Mouse (Mus musculus): ENCODE data around the gene Tk1. TPM values are rescaled to one million over a fixed set of nuclear protein-coding genes. Genes with fewer than 3 reads are reported as not detected.
"Not testable (repeated sequence)": the region's sequence is repeated elsewhere in the genome, so short reads cannot be mapped to it uniquely, and the experiment has no call there.

Tk1 gene
- polyA plus RNA-seq, 1 experiment from 2014 or later = 108 TPM

DNA sequence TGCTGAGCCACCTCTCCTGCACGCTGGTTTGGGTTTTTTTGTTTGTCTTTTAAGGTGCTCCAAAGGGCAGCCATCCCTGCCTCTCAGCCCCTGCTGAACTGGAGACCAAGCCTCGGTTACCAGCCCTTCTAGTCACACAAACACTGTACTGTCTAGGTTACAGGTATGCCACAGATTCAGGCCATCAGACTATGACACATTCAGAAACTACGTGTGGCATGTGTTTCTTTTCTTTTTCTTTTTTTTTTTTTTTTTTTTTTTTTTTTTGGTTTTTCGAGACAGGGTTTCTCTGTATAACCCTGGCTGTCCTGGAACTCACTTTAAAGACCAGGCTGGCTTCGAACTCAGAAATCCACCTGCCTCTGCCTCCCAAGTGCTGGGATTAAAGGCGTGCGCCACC, 37.4 kb downstream of the Tk1 start:
- not testable (repeated sequence) for ATAC-seq (ENCODE audit: low read depth); H3K4me3 ChIP-seq (ENCODE audit: low read depth, low read length); H3K27ac ChIP-seq (replicated peaks; ENCODE audit: low read depth, low read length); H3K4me2 ChIP-seq (ENCODE audit: low read depth, low read length); DNase-seq (ENCODE audit: low spot score); H3K4me1 ChIP-seq (ENCODE audit: control insufficient read depth, insufficient read depth, low read length); H3K27me3 ChIP-seq (replicated peaks; ENCODE audit: control insufficient read depth, insufficient read depth, low read length); H3K9me3 ChIP-seq (ENCODE audit: control insufficient read depth, low read length); H3K36me3 ChIP-seq (ENCODE audit: control insufficient read depth, insufficient read depth, low read length); H3K9ac ChIP-seq (ENCODE audit: low read depth, low read length)
- WGBS = 81% methylated on average over 7 of the region's 7 CpGs

GRCm38 (mm10) chr11:117786294-117786693, 39.6 kb downstream of the Tk1 start:
- H3K27ac ChIP-seq (replicated peaks; ENCODE audit: low read depth, low read length) = no peak overlapping the region
- H3K36me3 ChIP-seq (ENCODE audit: control insufficient read depth, insufficient read depth, low read length) = no peaks in the 10 kb centered on the region
- 13% methylated on average over 10 of the region's 10 CpGs for WGBS
- H3K9me3 ChIP-seq (ENCODE audit: control insufficient read depth, low read length) = no peaks in the 10 kb centered on the region
- DNase-seq (ENCODE audit: low spot score) (no peak), ATAC-seq (ENCODE audit: low read depth) (no peak)
- H3K9ac ChIP-seq (ENCODE audit: low read depth, low read length) = no peak overlapping the region
- H3K4me1 ChIP-seq (ENCODE audit: control insufficient read depth, insufficient read depth, low read length) = peaks cover 11% of the 10 kb centered on the region
- H3K27me3 ChIP-seq (replicated peaks; ENCODE audit: control insufficient read depth, insufficient read depth, low read length) = peaks cover 4% of the 10 kb centered on the region; the same call in 1 of the 2 replicates
- H3K4me2 ChIP-seq (ENCODE audit: low read depth, low read length) = no peak overlapping the region
- no peak overlapping the region for H3K4me3 ChIP-seq (ENCODE audit: low read depth, low read length)

DNA sequence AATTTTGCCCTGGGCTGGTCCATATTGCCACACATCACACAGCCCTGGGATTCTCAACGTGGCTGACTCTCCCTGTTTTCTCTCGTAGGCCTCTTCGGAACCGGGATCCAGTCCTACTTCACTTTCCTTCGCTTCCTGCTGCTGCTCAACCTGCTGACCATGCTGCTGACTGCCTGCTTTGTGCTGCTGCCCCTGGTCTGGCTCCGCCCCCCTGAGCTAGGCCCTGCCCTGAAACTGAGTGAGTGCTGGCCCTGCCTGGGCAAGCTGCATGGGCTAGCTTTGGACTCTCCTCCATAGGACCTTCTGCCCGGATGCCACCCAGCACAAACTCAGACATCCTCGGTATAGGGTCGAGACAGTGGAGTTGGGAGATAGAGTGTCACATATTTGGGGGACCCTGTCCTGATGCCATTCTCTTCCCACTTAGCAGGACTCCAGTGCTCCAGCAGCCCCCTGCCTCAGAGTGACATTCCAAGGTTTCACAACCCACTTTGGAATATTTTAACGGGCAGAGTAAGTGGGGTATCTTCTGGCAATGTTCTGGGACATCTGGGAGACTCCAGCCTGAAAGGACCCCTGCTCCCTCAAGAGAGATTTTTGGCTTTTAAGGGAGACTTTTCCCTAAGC, 42.1 kb downstream of the Tk1 start:
- Histone ChIP-seq H3K27me3 (replicated peaks; ENCODE audit: control insufficient read depth, insufficient read depth, low read length) (peaks cover 4% of the 10 kb centered on the region; the same call in 1 of the 2 replicates), H3K9me3 (ENCODE audit: control insufficient read depth, low read length) (no peaks in the 10 kb centered on the region), H3K4me1 (ENCODE audit: control insufficient read depth, insufficient read depth, low read length) (peaks cover 31% of the 10 kb centered on the region), H3K27ac (replicated peaks; ENCODE audit: low read depth, low read length) (no peak overlapping the region), H3K36me3 (ENCODE audit: control insufficient read depth, insufficient read depth, low read length) (no peaks in the 10 kb centered on the region), H3K4me2 (ENCODE audit: low read depth, low read length) (peak overlapping the region; percentile 57), H3K4me3 (ENCODE audit: low read depth, low read length) (peak overlapping the region; percentile 29; the same call in 1 of the 2 replicates), H3K9ac (ENCODE audit: low read depth, low read length) (no peak overlapping the region)
- DNase-seq (ENCODE audit: low spot score) (no peak), ATAC-seq (ENCODE audit: low read depth) (no peak)
- WGBS = 35% methylated on average over 10 of the region's 10 CpGs

GRCm38 (mm10) chr11:117783089-117783488, 42.8 kb downstream of the Tk1 start:
- ATAC-seq (ENCODE audit: low read depth) (no peak), DNase-seq (ENCODE audit: low spot score) (peak; percentile 59)
- no peak overlapping the region for H3K27ac ChIP-seq (replicated peaks; ENCODE audit: low read depth, low read length)
- peak overlapping the region; percentile 53 for H3K9ac ChIP-seq (ENCODE audit: low read depth, low read length)
- peak overlapping the region; percentile 57 for H3K4me2 ChIP-seq (ENCODE audit: low read depth, low read length)
- H3K4me3 ChIP-seq (ENCODE audit: low read depth, low read length) = peak overlapping the region; percentile 29
- no peaks in the 10 kb centered on the region for H3K9me3 ChIP-seq (ENCODE audit: control insufficient read depth, low read length)
- peaks cover 4% of the 10 kb centered on the region; the same call in 1 of the 2 replicates for H3K27me3 ChIP-seq (replicated peaks; ENCODE audit: control insufficient read depth, insufficient read depth, low read length)
- H3K4me1 ChIP-seq (ENCODE audit: control insufficient read depth, insufficient read depth, low read length) = peaks cover 33% of the 10 kb centered on the region
- no peaks in the 10 kb centered on the region for H3K36me3 ChIP-seq (ENCODE audit: control insufficient read depth, insufficient read depth, low read length)
- WGBS = 6% methylated on average over 19 of the region's 31 CpGs

GRCm38 (mm10) chr11:117782705-117783034, 43.2 kb downstream of the Tk1 start:
- DNase-seq (ENCODE audit: low spot score) (no peak), ATAC-seq (ENCODE audit: low read depth) (no peak)
- peak overlapping the region; percentile 29 for H3K4me3 ChIP-seq (ENCODE audit: low read depth, low read length)
- H3K9ac ChIP-seq (ENCODE audit: low read depth, low read length) = peak overlapping the region; percentile 53
- WGBS = 52% methylated on average over 9 of the region's 9 CpGs
- H3K4me2 ChIP-seq (ENCODE audit: low read depth, low read length) = peak overlapping the region; percentile 57
- no peak overlapping the region for H3K27ac ChIP-seq (replicated peaks; ENCODE audit: low read depth, low read length)
- H3K36me3 ChIP-seq (ENCODE audit: control insufficient read depth, insufficient read depth, low read length) = no peaks in the 10 kb centered on the region
- H3K9me3 ChIP-seq (ENCODE audit: control insufficient read depth, low read length) = no peaks in the 10 kb centered on the region
- peaks cover 4% of the 10 kb centered on the region; the same call in 1 of the 2 replicates for H3K27me3 ChIP-seq (replicated peaks; ENCODE audit: control insufficient read depth, insufficient read depth, low read length)
- peaks cover 33% of the 10 kb centered on the region for H3K4me1 ChIP-seq (ENCODE audit: control insufficient read depth, insufficient read depth, low read length)

- ATAC-seq (ENCODE audit: low read depth) = no peak
- peak within 1 kb of the TSS; percentile 96 for H3K4me2 ChIP-seq (ENCODE audit: low read depth, low read length)
- H3K9ac ChIP-seq (ENCODE audit: low read depth, low read length) = peak within 1 kb of the TSS; percentile 53
- DNase-seq (ENCODE audit: low spot score) = no peak
- no peaks in the 10 kb centered on the region for H3K36me3 ChIP-seq (ENCODE audit: control insufficient read depth, insufficient read depth, low read length)
- H3K4me1 ChIP-seq (ENCODE audit: control insufficient read depth, insufficient read depth, low read length) = peaks cover 33% of the 10 kb centered on the region
- H3K27me3 ChIP-seq (replicated peaks; ENCODE audit: control insufficient read depth, insufficient read depth, low read length) = peaks cover 4% of the 10 kb centered on the region; the same call in 1 of the 2 replicates
- H3K27ac ChIP-seq (replicated peaks; ENCODE audit: low read depth, low read length) = peak within 1 kb of the TSS; percentile 77
- H3K4me3 ChIP-seq (ENCODE audit: low read depth, low read length) = peak within 1 kb of the TSS; percentile 51
- 50% methylated on average over 13 of the region's 24 CpGs for WGBS
- H3K9me3 ChIP-seq (ENCODE audit: control insufficient read depth, low read length) = no peaks in the 10 kb centered on the region
Measured at GRCm38 (mm10) chr11:117781993-117782704, 43.7 kb downstream of the Tk1 start, which contains the start of the genes Tmc8 and Tmc6. Gene Tmc8, plus strand, starts transcription at chr11:117782076. Gene Tmc6, minus strand, starts transcription at chr11:117782198.

GRCm38 (mm10) chr11:117781199-117781821, 44.6 kb downstream of the Tk1 start:
- ATAC-seq (ENCODE audit: low read depth) = no peak
- Histone ChIP-seq H3K4me3 (ENCODE audit: low read depth, low read length) (peak overlapping the region; percentile 51), H3K4me2 (ENCODE audit: low read depth, low read length) (peak overlapping the region; percentile 96), H3K4me1 (ENCODE audit: control insufficient read depth, insufficient read depth, low read length) (peaks cover 33% of the 10 kb centered on the region), H3K9me3 (ENCODE audit: control insufficient read depth, low read length) (no peaks in the 10 kb centered on the region), H3K9ac (ENCODE audit: low read depth, low read length) (peak overlapping the region; percentile 36), H3K27ac (replicated peaks; ENCODE audit: low read depth, low read length) (peak overlapping the region; percentile 77), H3K36me3 (ENCODE audit: control insufficient read depth, insufficient read depth, low read length) (0 out of 2 replicates have a peak, but pooled peaks cover 4% of the 10 kb centered on the region), H3K27me3 (replicated peaks; ENCODE audit: control insufficient read depth, insufficient read depth, low read length) (peaks cover 4% of the 10 kb centered on the region; the same call in 1 of the 2 replicates)
- 13% methylated on average over 18 of the region's 18 CpGs for WGBS
- DNase-seq (ENCODE audit: low spot score) = peak; percentile 53

DNA sequence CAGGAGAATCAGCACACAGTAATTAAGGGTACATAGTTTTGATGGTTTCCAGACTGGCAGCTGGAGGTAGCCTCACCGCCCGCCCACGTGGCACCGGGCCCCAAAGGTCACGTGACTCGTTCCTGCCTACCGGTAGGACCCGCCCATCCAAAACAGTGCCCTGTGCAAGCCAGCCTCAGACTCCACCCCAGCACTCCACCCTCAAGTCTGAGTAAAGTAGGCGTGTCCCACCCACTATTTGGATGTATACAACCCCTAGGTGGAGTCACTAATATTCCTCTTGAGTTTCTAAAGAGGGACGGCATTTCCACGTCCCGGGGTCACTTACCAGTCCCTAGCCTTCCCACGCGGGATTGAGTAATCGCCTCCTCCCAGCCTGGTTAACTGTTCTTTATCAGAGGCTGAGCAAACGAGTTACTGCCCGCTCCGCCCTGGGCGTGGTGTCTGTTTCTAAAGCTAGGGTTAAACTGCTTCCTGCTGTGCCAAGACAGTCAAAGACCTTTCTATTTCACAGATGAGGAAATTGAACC, 45.2 kb downstream of the Tk1 start:
- WGBS = under 1% methylated on average over 19 of the region's 19 CpGs

More for the DNA sequence above, 45.2 kb downstream of the Tk1 start:
- Histone ChIP-seq H3K4me2 (ENCODE audit: low read depth, low read length) (peak overlapping the region; percentile 96), H3K36me3 (ENCODE audit: control insufficient read depth, insufficient read depth, low read length) (0 out of 2 replicates have a peak, but pooled peaks cover 9% of the 10 kb centered on the region), H3K9ac (ENCODE audit: low read depth, low read length) (peak overlapping the region; percentile 68), H3K9me3 (ENCODE audit: control insufficient read depth, low read length) (no peaks in the 10 kb centered on the region), H3K4me1 (ENCODE audit: control insufficient read depth, insufficient read depth, low read length) (peaks cover 33% of the 10 kb centered on the region), H3K27ac (replicated peaks; ENCODE audit: low read depth, low read length) (peak overlapping the region; percentile 79), H3K27me3 (replicated peaks; ENCODE audit: control insufficient read depth, insufficient read depth, low read length) (peaks cover 4% of the 10 kb centered on the region; the same call in 1 of the 2 replicates), H3K4me3 (ENCODE audit: low read depth, low read length) (peak overlapping the region; percentile 51)
- peak; percentile 95 for DNase-seq (ENCODE audit: low spot score)
- peak; percentile 81 for ATAC-seq (ENCODE audit: low read depth)
